Comparison of ENCODE assay signal across 18 mouse cellular contexts in the genomic region with DNA sequence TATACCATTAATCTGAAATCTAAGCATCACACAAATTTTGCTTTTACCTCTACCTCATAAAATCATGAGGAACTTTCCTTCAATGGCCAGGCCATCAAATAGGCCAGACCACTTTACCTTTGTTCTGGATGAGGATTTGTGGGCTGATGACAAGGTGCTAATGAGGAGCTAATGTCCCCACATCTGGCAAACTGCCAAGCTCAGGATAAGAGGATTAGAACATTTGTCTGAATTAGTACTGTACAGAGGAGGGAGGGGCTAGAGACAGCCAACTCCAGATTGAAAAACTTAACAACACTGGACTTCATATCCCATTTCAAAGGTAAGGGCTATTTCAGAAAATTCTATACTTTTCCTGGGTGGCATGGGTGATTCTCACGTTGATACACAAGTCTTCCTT.
A peak's percentile ranks its signal among the peaks of the same experiment; 100 is the strongest.
DNase-seq lines count a peak whose midpoint lies in the region; ATAC-seq and TF ChIP-seq lines count a peak whose summit lies in the region.
"Had no signal": no experiment of that assay in that cellular context is flagged by ENCODE, and none has a peak within 500 bp of the region (broad histone marks: within the 10 kb centered on the region; RNA-seq: fewer than 3 reads in every experiment).

No protein-coding gene starts in this region.

- H3K4me2 ChIP-seq in forebrain, embryonic 12.5 days = no peak overlapping the region
- no peak overlapping the region for H3K4me2 ChIP-seq in midbrain, embryonic 15.5 days
- H3K4me2 ChIP-seq in hindbrain, postnatal 0 days (ENCODE audit: low read depth, low read length) = no peak overlapping the region
- H3K4me2 ChIP-seq: intestine, embryonic 15.5 days; kidney, embryonic 15.5 days; limb, embryonic 12.5 days; midbrain, embryonic 12.5 days had no signal

- H3K9me3 ChIP-seq in forebrain, embryonic 12.5 days = no peaks in the 10 kb centered on the region
- H3K9me3 ChIP-seq in forebrain, embryonic 10.5 days = no peaks in the 10 kb centered on the region
- H3K9me3 ChIP-seq in midbrain, embryonic 15.5 days = no peaks in the 10 kb centered on the region
- H3K9me3 ChIP-seq in midbrain, embryonic 10.5 days (replicated peaks) = no peaks in the 10 kb centered on the region
- H3K9me3 ChIP-seq in hindbrain, postnatal 0 days (ENCODE audit: low read length) = no peaks in the 10 kb centered on the region
- H3K9me3 ChIP-seq: intestine, embryonic 15.5 days; kidney, embryonic 15.5 days; limb, embryonic 12.5 days; midbrain, embryonic 12.5 days had no signal

- DNase-seq in forebrain, embryonic 10.5 days (ENCODE audit: extremely low spot score, low spot score) = no peak
- DNase-seq in midbrain, embryonic 10.5 days (ENCODE audit: low spot score) = no peak
- peak; percentile 48 for DNase-seq in hindbrain, postnatal 0 days (ENCODE audit: low spot score)
- DNase-seq in retina, postnatal 1 day = peak; percentile 92
- no peak for DNase-seq in right cerebral cortex, postnatal 14 days
- DNase-seq in spleen, adult 18-20 months = no peak
- DNase-seq: adrenal gland, postnatal 10 days; B cell, adult 2 months; cerebellum, adult 9-11 months; gastrocnemius, adult 2 months; heart, adult 18-20 months had no signal

- peak; percentile 80; the same call in 1 of the 2 replicates for ATAC-seq in forebrain, embryonic 12.5 days (ENCODE audit: low FRiP score)
- ATAC-seq in midbrain, embryonic 15.5 days (replicated peaks) = 0 out of 2 replicates have a peak, but pooled peaks have one; percentile 55
- no peak for ATAC-seq in hindbrain, postnatal 0 days
- ATAC-seq: intestine, embryonic 15.5 days had no signal

- H3K27me3 ChIP-seq in forebrain, embryonic 12.5 days = 0 out of 2 replicates have a peak, but pooled peaks cover 3% of the 10 kb centered on the region
- no peaks in the 10 kb centered on the region for H3K27me3 ChIP-seq in forebrain, embryonic 10.5 days (ENCODE audit: poor library complexity, severe bottlenecking)
- no peaks in the 10 kb centered on the region for H3K27me3 ChIP-seq in midbrain, embryonic 15.5 days (replicated peaks)
- no peaks in the 10 kb centered on the region for H3K27me3 ChIP-seq in midbrain, embryonic 10.5 days (ENCODE audit: low read depth, poor library complexity, severe bottlenecking)
- H3K27me3 ChIP-seq in hindbrain, postnatal 0 days (ENCODE audit: insufficient read depth, low read length) = no peaks in the 10 kb centered on the region
- H3K27me3 ChIP-seq: intestine, embryonic 15.5 days; kidney, embryonic 15.5 days; midbrain, embryonic 12.5 days had no signal

- no peak for TF ChIP-seq CTCF in hindbrain, postnatal 0 days (IDR thresholded peaks at IDR 0.05; ENCODE audit: low read depth)

- H3K4me1 ChIP-seq in forebrain, embryonic 12.5 days = peaks cover 12% of the 10 kb centered on the region
- peaks cover 15% of the 10 kb centered on the region for H3K4me1 ChIP-seq in forebrain, embryonic 10.5 days
- peaks cover 5% of the 10 kb centered on the region for H3K4me1 ChIP-seq in midbrain, embryonic 15.5 days
- peaks cover 13% of the 10 kb centered on the region for H3K4me1 ChIP-seq in midbrain, embryonic 10.5 days
- H3K4me1 ChIP-seq in hindbrain, postnatal 0 days (ENCODE audit: insufficient read depth, low read length) = no peaks in the 10 kb centered on the region
- H3K4me1 ChIP-seq: intestine, embryonic 15.5 days; kidney, embryonic 15.5 days; limb, embryonic 12.5 days had no signal

- no peak overlapping the region for H3K9ac ChIP-seq in forebrain, embryonic 12.5 days
- no peak overlapping the region for H3K9ac ChIP-seq in midbrain, embryonic 15.5 days
- H3K9ac ChIP-seq in hindbrain, postnatal 0 days (replicated peaks; ENCODE audit: low read length) = no peak overlapping the region
- H3K9ac ChIP-seq: intestine, embryonic 15.5 days; kidney, embryonic 15.5 days; limb, embryonic 12.5 days; liver, embryonic 14.5 days; midbrain, embryonic 12.5 days had no signal

- no peak overlapping the region for H3K27ac ChIP-seq in forebrain, embryonic 12.5 days
- no peak overlapping the region for H3K27ac ChIP-seq in forebrain, embryonic 10.5 days
- H3K27ac ChIP-seq in midbrain, embryonic 15.5 days = no peak overlapping the region
- no peak overlapping the region for H3K27ac ChIP-seq in midbrain, embryonic 10.5 days (replicated peaks)
- H3K27ac ChIP-seq in hindbrain, postnatal 0 days = no peak overlapping the region
- H3K27ac ChIP-seq: gastrocnemius, adult 2 months; intestine, embryonic 15.5 days; kidney, embryonic 15.5 days; limb, embryonic 12.5 days; liver, embryonic 14.5 days; midbrain, embryonic 12.5 days had no signal

- no peak overlapping the region for H3K4me3 ChIP-seq in forebrain, embryonic 12.5 days (replicated peaks)
- H3K4me3 ChIP-seq in forebrain, embryonic 10.5 days = no peak overlapping the region
- H3K4me3 ChIP-seq in midbrain, embryonic 15.5 days = no peak overlapping the region
- H3K4me3 ChIP-seq in midbrain, embryonic 10.5 days = no peak overlapping the region
- H3K4me3 ChIP-seq in hindbrain, postnatal 0 days (ENCODE audit: low read length) = no peak overlapping the region
- H3K4me3 ChIP-seq: gastrocnemius, adult 2 months; intestine, embryonic 15.5 days; kidney, embryonic 15.5 days; limb, embryonic 12.5 days; midbrain, embryonic 12.5 days had no signal

- H3K36me3 ChIP-seq in forebrain, embryonic 12.5 days (replicated peaks) = no peaks in the 10 kb centered on the region
- no peaks in the 10 kb centered on the region for H3K36me3 ChIP-seq in forebrain, embryonic 10.5 days (replicated peaks)
- H3K36me3 ChIP-seq in midbrain, embryonic 15.5 days (replicated peaks) = no peaks in the 10 kb centered on the region
- H3K36me3 ChIP-seq in midbrain, embryonic 10.5 days = no peaks in the 10 kb centered on the region
- no peaks in the 10 kb centered on the region for H3K36me3 ChIP-seq in hindbrain, postnatal 0 days (ENCODE audit: insufficient read depth, low read length)
- H3K36me3 ChIP-seq: intestine, embryonic 15.5 days; kidney, embryonic 15.5 days; limb, embryonic 12.5 days; midbrain, embryonic 12.5 days had no signal

- 62% methylated on average over 1 of the region's 1 CpGs for WGBS in forebrain, embryonic 12.5 days
- 82% methylated on average over 1 of the region's 1 CpGs for WGBS in forebrain, embryonic 10.5 days
- WGBS in midbrain, embryonic 15.5 days = 65% methylated on average over 1 of the region's 1 CpGs
- WGBS in midbrain, embryonic 10.5 days = 76% methylated on average over 1 of the region's 1 CpGs
- WGBS in hindbrain, postnatal 0 days = 79% methylated on average over 1 of the region's 1 CpGs

Comparison
In these comparisons a context has a peak if more than half of its experiments do, and no peak if none do; other contexts are left out.
1. DNase-seq: peak in hindbrain, postnatal 0 days (single experiment) and retina, postnatal 1 day (single experiment); none in forebrain, embryonic 10.5 days (single experiment), midbrain, embryonic 10.5 days (single experiment), right cerebral cortex, postnatal 14 days (single experiment) and spleen, adult 18-20 months (0 of 2).